In the genomic region with DNA sequence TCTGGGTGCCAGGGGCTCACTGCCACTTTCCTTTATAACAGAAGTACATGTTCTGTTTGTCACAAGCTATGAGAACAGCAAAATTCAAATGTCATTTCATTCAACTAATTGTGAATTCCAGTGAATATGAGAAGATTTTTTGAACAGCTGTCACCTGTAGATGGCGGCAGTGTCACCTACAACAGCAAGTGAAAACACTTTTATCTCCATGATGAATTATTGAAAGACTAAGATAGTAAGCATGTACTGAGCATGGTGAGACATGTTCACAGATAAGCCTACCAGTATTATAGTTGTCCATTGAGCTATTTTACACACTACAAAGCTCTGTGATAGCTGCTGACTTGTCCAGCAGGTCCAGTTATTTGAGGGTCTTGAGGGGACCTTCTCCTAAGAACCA, we compare ENCODE assay signal across 10 mouse cellular contexts. TPM values are rescaled to one million over a fixed set of nuclear protein-coding genes. Genes with fewer than 3 reads are reported as not detected.
A peak's percentile ranks its signal among the peaks of the same experiment; 100 is the strongest.
DNase-seq lines count a peak whose midpoint lies in the region; ATAC-seq and TF ChIP-seq lines count a peak whose summit lies in the region.
"Had no signal": no experiment of that assay in that cellular context is flagged by ENCODE, and none has a peak within 500 bp of the region (broad histone marks: within the 10 kb centered on the region; RNA-seq: fewer than 3 reads in every experiment).

No protein-coding gene starts in this region.

- no peaks in the 10 kb centered on the region for H3K36me3 ChIP-seq in midbrain, embryonic 14.5 days (ENCODE audit: control insufficient read depth, insufficient read depth, low read length)
- no peaks in the 10 kb centered on the region for H3K36me3 ChIP-seq in midbrain, embryonic 15.5 days (replicated peaks)
- no peaks in the 10 kb centered on the region for H3K36me3 ChIP-seq in kidney, postnatal 0 days (ENCODE audit: insufficient read depth, low read length)
- H3K36me3 ChIP-seq in midbrain, embryonic 10.5 days = no peaks in the 10 kb centered on the region

- no peaks in the 10 kb centered on the region for H3K27me3 ChIP-seq in midbrain, embryonic 14.5 days (ENCODE audit: control insufficient read depth, insufficient read depth, low read length)
- no peaks in the 10 kb centered on the region for H3K27me3 ChIP-seq in midbrain, embryonic 15.5 days (replicated peaks)
- H3K27me3 ChIP-seq in kidney, postnatal 0 days (ENCODE audit: insufficient read depth, low read length) = no peaks in the 10 kb centered on the region
- no peaks in the 10 kb centered on the region for H3K27me3 ChIP-seq in midbrain, embryonic 10.5 days (ENCODE audit: low read depth, poor library complexity, severe bottlenecking)

- ATAC-seq in midbrain, embryonic 14.5 days (ENCODE audit: low FRiP score, low TSS enrichment) = no peak
- no peak for ATAC-seq in midbrain, embryonic 15.5 days (replicated peaks)
- no peak for ATAC-seq in kidney, postnatal 0 days (replicated peaks; ENCODE audit: low FRiP score, low read depth)

- H3K4me1 ChIP-seq in midbrain, embryonic 14.5 days (ENCODE audit: control insufficient read depth, insufficient read depth, low read length) = no peaks in the 10 kb centered on the region
- no peaks in the 10 kb centered on the region for H3K4me1 ChIP-seq in midbrain, embryonic 15.5 days
- no peaks in the 10 kb centered on the region for H3K4me1 ChIP-seq in kidney, postnatal 0 days (replicated peaks; ENCODE audit: insufficient read depth, low read length)
- H3K4me1 ChIP-seq in midbrain, embryonic 10.5 days = no peaks in the 10 kb centered on the region

- WGBS in midbrain, embryonic 14.5 days = 76% methylated on average over 1 of the region's 1 CpGs
- WGBS in midbrain, embryonic 15.5 days = 79% methylated on average over 1 of the region's 1 CpGs
- WGBS in kidney, postnatal 0 days = 75% methylated on average over 1 of the region's 1 CpGs
- WGBS in midbrain, embryonic 10.5 days = 91% methylated on average over 1 of the region's 1 CpGs

- H3K9ac ChIP-seq in midbrain, embryonic 14.5 days (replicated peaks; ENCODE audit: low read length) = no peak overlapping the region
- H3K9ac ChIP-seq in midbrain, embryonic 15.5 days = no peak overlapping the region
- H3K9ac ChIP-seq in kidney, postnatal 0 days (ENCODE audit: low read depth, low read length) = no peak overlapping the region

- H3K4me2 ChIP-seq in midbrain, embryonic 14.5 days (ENCODE audit: low read length) = no peak overlapping the region
- no peak overlapping the region for H3K4me2 ChIP-seq in midbrain, embryonic 15.5 days
- no peak overlapping the region for H3K4me2 ChIP-seq in kidney, postnatal 0 days (ENCODE audit: low read length)

- H3K27ac ChIP-seq in gastrocnemius, adult 2 months = no peak overlapping the region
- no peak overlapping the region for H3K27ac ChIP-seq in midbrain, embryonic 14.5 days (replicated peaks; ENCODE audit: low read depth, low read length)
- no peak overlapping the region for H3K27ac ChIP-seq in midbrain, embryonic 15.5 days
- H3K27ac ChIP-seq in kidney, postnatal 0 days = no peak overlapping the region
- no peak overlapping the region for H3K27ac ChIP-seq in midbrain, embryonic 10.5 days (replicated peaks)

- intact Hi-C loops in gastrocnemius, adult 2 months (cut with DNase I) = loop anchor here (1.0 to 5.0 kb wide), 2 partner anchors 167 to 236 kb away; no protein-coding TSS in a partner anchor

- no peak overlapping the region for H3K4me3 ChIP-seq in gastrocnemius, adult 2 months
- H3K4me3 ChIP-seq in midbrain, embryonic 14.5 days (replicated peaks; ENCODE audit: low read depth, low read length) = no peak overlapping the region
- H3K4me3 ChIP-seq in midbrain, embryonic 15.5 days = no peak overlapping the region
- H3K4me3 ChIP-seq in kidney, postnatal 0 days (replicated peaks; ENCODE audit: low read depth, low read length) = no peak overlapping the region
- no peak overlapping the region for H3K4me3 ChIP-seq in midbrain, embryonic 10.5 days
- H3K4me3 ChIP-seq: myocyte had no signal

- peak; percentile 61 for DNase-seq in gastrocnemius, adult 2 months
- DNase-seq in gastrocnemius, postnatal 4 days (ENCODE audit: low spot score in 2 of 2) = no peak
- peak; percentile 48 for DNase-seq in midbrain, embryonic 14.5 days
- DNase-seq in kidney, postnatal 0 days (ENCODE audit: low spot score) = peak; percentile 33
- DNase-seq in thymus, postnatal 10 days (ENCODE audit: low spot score in 2 of 2) = peak; percentile 6 to 53
- DNase-seq in midbrain, embryonic 10.5 days (ENCODE audit: low spot score) = no peak
- DNase-seq in urinary bladder, postnatal 25 days (ENCODE audit: low spot score) = no peak

- TF ChIP-seq CTCF in gastrocnemius, adult 2 months (IDR thresholded peaks at IDR 0.05) = peak; percentile 82
- TF ChIP-seq CTCF in kidney, postnatal 0 days (IDR thresholded peaks at IDR 0.05; ENCODE audit: low read depth) = peak; percentile 65

- no peaks in the 10 kb centered on the region; the same call in 1 of the 2 replicates for H3K9me3 ChIP-seq in midbrain, embryonic 14.5 days (ENCODE audit: control insufficient read depth, low read length)
- no peaks in the 10 kb centered on the region for H3K9me3 ChIP-seq in midbrain, embryonic 15.5 days
- no peaks in the 10 kb centered on the region for H3K9me3 ChIP-seq in kidney, postnatal 0 days (replicated peaks; ENCODE audit: low read length)
- H3K9me3 ChIP-seq in midbrain, embryonic 10.5 days (replicated peaks) = no peaks in the 10 kb centered on the region; the same call in 1 of the 2 replicates

RNA-seq across cellular contexts. Expression of gene Clec2e, which starts 12.6 kb away (rescaled TPM):
- under 1 TPM; 0.11 to 0.23 TPM for total RNA-seq in gastrocnemius, adult 2 months (2021)
- total RNA-seq in gastrocnemius, postnatal 4 days (2021) = under 1 TPM; 0.29 to 0.47 TPM
- not detected in 2 replicates for polyA plus RNA-seq in midbrain, embryonic 14.5 days (2014; fragmentation: Nextera tagmentation; extraction: Ambion mirVana)
- polyA plus RNA-seq in midbrain, embryonic 15.5 days (2015; fragmentation: Nextera tagmentation; extraction: Ambion mirVana) = not detected in 2 replicates
- polyA plus RNA-seq in kidney, postnatal 0 days (2015; fragmentation: Nextera tagmentation; extraction: Ambion mirVana) = 0.06 TPM in 1 of 2 replicates, not detected in the other
- not detected in 2 replicates for polyA plus RNA-seq in midbrain, embryonic 10.5 days (2016; fragmentation: Nextera tagmentation; extraction: Ambion mirVana)
- total RNA-seq: layer of hippocampus, adult 18-20 months had no signal
- polyA plus RNA-seq: myocyte had no signal

RNA-seq across cellular contexts. Expression of gene Klrb1f, which starts 42.5 kb away (rescaled TPM):
- not detected for total RNA-seq in gastrocnemius, adult 2 months (2021)
- total RNA-seq in gastrocnemius, postnatal 4 days (2021) = not detected
- 0.41 and 1.2 TPM in 2 replicates for polyA plus RNA-seq in midbrain, embryonic 14.5 days (2014; fragmentation: Nextera tagmentation; extraction: Ambion mirVana)
- polyA plus RNA-seq in midbrain, embryonic 15.5 days (2015; fragmentation: Nextera tagmentation; extraction: Ambion mirVana) = 0.55 and 0.81 TPM in 2 replicates
- polyA plus RNA-seq in kidney, postnatal 0 days (2015; fragmentation: Nextera tagmentation; extraction: Ambion mirVana) = 0.19 and 0.45 TPM in 2 replicates
- polyA plus RNA-seq in midbrain, embryonic 10.5 days (2016; fragmentation: Nextera tagmentation; extraction: Ambion mirVana) = 0.25 TPM in 1 of 2 replicates, not detected in the other
- total RNA-seq: layer of hippocampus, adult 18-20 months had no signal
- polyA plus RNA-seq: myocyte had no signal

Comparison
In these comparisons a context has a peak if more than half of its experiments do, and no peak if none do; other contexts are left out.
1. DNase-seq: peak in gastrocnemius, adult 2 months (single experiment), midbrain, embryonic 14.5 days (single experiment), kidney, postnatal 0 days (single experiment) and thymus, postnatal 10 days (2 of 2); none in gastrocnemius, postnatal 4 days (0 of 2), midbrain, embryonic 10.5 days (single experiment) and urinary bladder, postnatal 25 days (single experiment).